Mouse (Mus musculus) hindbrain, embryonic 14.5 days (tissue): ENCODE data around the gene Haus3. TPM values are rescaled to one million over a fixed set of nuclear protein-coding genes. Genes with fewer than 3 reads are reported as not detected.

Source experiments
- ATAC-seq: fragments of 200-750 bp; cut with Nextera tagmentation; 2 replicates; pipeline ENCODE4 v1.8.0; 2017; ENCODE audit warnings: moderate number of reproducible peaks, mild to moderate bottlenecking, moderate TSS enrichment, moderate library complexity; ENCODE audit not compliant: low FRiP score
- DNase-seq: peaks from one replicate; pipeline ENCODE4 v3.0.0-alpha.2; 2015; ENCODE audit warnings: low spot score
- H3K27ac ChIP-seq: fragments of 300-500 bp; sonication (generic); 2 replicates; pipeline ENCODE4 v1.5.1; 2014; ENCODE audit warnings: mild to moderate bottlenecking, moderate library complexity
- H3K27me3 ChIP-seq: fragments of 300-500 bp; sonication (generic); 2 replicates; pipeline ENCODE4 v1.6.1; 2014; ENCODE audit warnings: mild to moderate bottlenecking, low read length, mixed read lengths; ENCODE audit not compliant: control insufficient read depth, insufficient read depth
- H3K36me3 ChIP-seq: fragments of 300-500 bp; sonication (generic); replicated peaks from 2 replicates; pipeline ENCODE4 v1.6.1; 2014; ENCODE audit not compliant: control insufficient read depth, insufficient read depth
- H3K4me1 ChIP-seq: fragments of 300-500 bp; sonication (generic); replicated peaks from 2 replicates; pipeline ENCODE4 v1.6.1; 2014; ENCODE audit warnings: antibody characterized with exemption, low read length, mixed read lengths; ENCODE audit not compliant: control insufficient read depth, insufficient read depth
- H3K4me2 ChIP-seq: fragments of 300-500 bp; sonication (generic); replicated peaks from 2 replicates; pipeline ENCODE4 v1.6.1; 2014; ENCODE audit warnings: mild to moderate bottlenecking, moderate library complexity
- H3K4me3 ChIP-seq: fragments of 300-500 bp; sonication (generic); replicated peaks from 2 replicates; pipeline ENCODE4 v1.5.1; 2014; ENCODE audit warnings: mild to moderate bottlenecking, low read length
- H3K9ac ChIP-seq: fragments of 300-500 bp; sonication (generic); 2 replicates; pipeline ENCODE4 v1.6.1; 2014
- H3K9me3 ChIP-seq: fragments of 300-500 bp; sonication (generic); 2 replicates; pipeline ENCODE4 v1.6.1; 2016; ENCODE audit warnings: low read length; ENCODE audit not compliant: control insufficient read depth
- WGBS: fragments of 180-500 bp; shearing (Covaris S2); extraction: QIAGEN DNeasy Blood & Tissue Kit; methylation state at CpG from one replicate; pipeline ENCODE4 v1.1.7; 2014; 5-methylcytosine and 5-hydroxymethylcytosine counted together
- polyA plus RNA-seq: library from polyadenylated mRNA; unstranded; fragments of >200 nt; fragmentation: Nextera tagmentation; extraction: Ambion mirVana; gene quantifications from 2 replicates; pipeline ENCODE4 v1.2.1, GENCODE M21; 2014

Haus3 gene
- polyA plus RNA-seq, 1 experiment from 2014 or later = 12.1 TPM

GRCm38 (mm10) chr5:34182486-34182885, 13.2 kb upstream of the Haus3 start:
- ATAC-seq = no peak
- H3K4me1 ChIP-seq = peaks cover 38% of the 10 kb centered on the region
- no peaks in the 10 kb centered on the region for H3K27me3 ChIP-seq
- no peaks in the 10 kb centered on the region for H3K9me3 ChIP-seq
- no peak overlapping the region for H3K4me3 ChIP-seq
- H3K27ac ChIP-seq = no peak overlapping the region
- no peak overlapping the region for H3K9ac ChIP-seq
- no peak for DNase-seq
- H3K4me2 ChIP-seq = no peak overlapping the region
- H3K36me3 ChIP-seq = peaks cover 58% of the 10 kb centered on the region
- WGBS = 80% methylated on average over 3 of the region's 3 CpGs

DNA sequence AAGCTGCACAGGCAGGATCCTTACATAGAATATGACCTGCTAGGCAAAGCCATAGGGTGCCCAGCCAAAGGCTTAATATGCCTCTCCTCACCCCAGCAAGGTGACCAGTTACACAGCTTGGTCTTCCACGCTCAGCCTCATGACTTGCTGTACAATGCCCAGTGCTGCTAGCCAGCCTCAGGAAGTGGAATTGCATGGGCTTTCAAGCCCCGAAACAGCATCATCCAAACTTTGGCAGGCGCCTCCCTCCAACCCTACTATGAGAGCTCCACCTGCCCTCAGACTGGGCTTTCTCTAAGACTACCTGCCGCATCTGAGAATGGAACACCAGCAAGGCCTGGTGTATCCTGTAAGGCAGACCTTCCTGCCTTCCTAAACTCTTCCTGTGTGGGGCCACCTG, 8.5 kb upstream of the Haus3 start:
- ATAC-seq (no peak), DNase-seq (no peak)
- H3K9ac ChIP-seq = no peak overlapping the region
- no peaks in the 10 kb centered on the region for H3K4me1 ChIP-seq
- WGBS = 89% methylated on average over 4 of the region's 4 CpGs
- H3K4me3 ChIP-seq = no peak overlapping the region
- peaks cover 96% of the 10 kb centered on the region for H3K36me3 ChIP-seq
- no peak overlapping the region for H3K4me2 ChIP-seq
- no peaks in the 10 kb centered on the region for H3K9me3 ChIP-seq
- no peak overlapping the region for H3K27ac ChIP-seq
- no peaks in the 10 kb centered on the region for H3K27me3 ChIP-seq

DNA sequence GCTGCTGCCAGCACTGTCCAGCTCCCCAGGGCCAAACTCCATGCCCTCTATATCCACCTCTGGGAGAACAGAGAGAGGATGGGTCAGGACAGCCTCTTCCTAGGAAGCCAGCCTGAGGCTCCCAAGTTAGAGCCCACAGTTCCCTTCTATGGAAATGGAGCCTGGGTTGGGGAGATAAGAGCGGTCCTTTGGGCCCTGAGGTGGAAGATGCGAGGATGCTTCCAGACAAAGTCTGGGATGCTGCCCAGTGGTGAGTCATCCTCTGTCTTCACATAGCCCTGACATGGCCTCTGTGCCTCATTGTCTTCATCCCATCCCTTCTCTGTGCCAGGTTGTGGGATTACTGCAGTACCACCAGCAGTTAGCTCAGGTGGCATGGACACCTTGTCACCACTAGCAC, 7.8 kb upstream of the Haus3 start:
- DNase-seq = no peak
- Histone ChIP-seq H3K9me3 (no peaks in the 10 kb centered on the region), H3K4me1 (no peaks in the 10 kb centered on the region), H3K4me2 (no peak overlapping the region), H3K4me3 (no peak overlapping the region), H3K36me3 (peaks cover 88% of the 10 kb centered on the region), H3K27ac (no peak overlapping the region), H3K27me3 (no peaks in the 10 kb centered on the region), H3K9ac (no peak overlapping the region)
- WGBS = 100% methylated on average over 2 of the region's 2 CpGs
- no peak for ATAC-seq

- Histone ChIP-seq H3K4me2 (no peak overlapping the region), H3K9ac (no peak overlapping the region), H3K36me3 (peaks cover 84% of the 10 kb centered on the region), H3K27ac (no peak overlapping the region), H3K4me3 (no peak overlapping the region), H3K4me1 (no peaks in the 10 kb centered on the region), H3K9me3 (no peaks in the 10 kb centered on the region), H3K27me3 (no peaks in the 10 kb centered on the region)
- WGBS = 66% methylated on average over 10 of the region's 10 CpGs
- ATAC-seq (no peak), DNase-seq (no peak)
Observed at GRCm38 (mm10) chr5:34176691-34177090, 7.4 kb upstream of the Haus3 start.

GRCm38 (mm10) chr5:34175403-34175694, 6.0 kb upstream of the Haus3 start:
- Histone ChIP-seq H3K9ac (no peak overlapping the region), H3K36me3 (peaks cover 73% of the 10 kb centered on the region), H3K27ac (no peak overlapping the region), H3K4me3 (no peak overlapping the region), H3K4me2 (no peak overlapping the region), H3K9me3 (no peaks in the 10 kb centered on the region), H3K27me3 (no peaks in the 10 kb centered on the region), H3K4me1 (no peaks in the 10 kb centered on the region)
- WGBS = 22% methylated on average over 5 of the region's 5 CpGs
- no peak for DNase-seq
- no peak for ATAC-seq

- no peak overlapping the region for H3K4me2 ChIP-seq
- no peak for DNase-seq
- no peak overlapping the region for H3K27ac ChIP-seq
- no peak overlapping the region for H3K9ac ChIP-seq
- WGBS = 71% methylated on average over 5 of the region's 5 CpGs
- H3K4me1 ChIP-seq = 0 out of 2 replicates have a peak, but pooled peaks cover 5% of the 10 kb centered on the region
- no peaks in the 10 kb centered on the region for H3K27me3 ChIP-seq
- H3K9me3 ChIP-seq = no peaks in the 10 kb centered on the region
- H3K36me3 ChIP-seq = peaks cover 67% of the 10 kb centered on the region
- no peak for ATAC-seq
- no peak overlapping the region for H3K4me3 ChIP-seq
Observed at GRCm38 (mm10) chr5:34174550-34175402, 5.4 kb upstream of the Haus3 start.

DNA sequence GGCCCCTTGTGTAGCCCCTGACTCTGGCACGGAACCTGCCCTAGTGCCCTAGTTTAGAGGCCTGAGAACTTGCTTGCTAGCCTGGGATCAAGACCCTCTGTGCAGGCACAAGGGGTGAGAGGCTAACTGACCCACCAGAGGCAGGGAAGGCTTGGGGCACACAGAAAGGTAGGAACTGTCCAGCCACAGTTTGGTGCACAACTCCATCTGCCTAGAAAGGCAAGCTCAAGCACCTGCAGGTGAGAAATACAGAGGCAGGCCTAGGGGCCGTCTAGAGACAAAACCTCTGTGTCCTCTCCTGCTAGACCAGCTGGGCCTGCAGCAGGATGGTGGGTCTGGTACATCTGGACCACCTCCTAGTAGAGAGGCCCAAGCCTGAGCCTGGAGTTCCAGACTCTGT, 4.7 kb upstream of the Haus3 start:
- no peaks in the 10 kb centered on the region for H3K27me3 ChIP-seq
- H3K4me1 ChIP-seq = 0 out of 2 replicates have a peak, but pooled peaks cover 7% of the 10 kb centered on the region
- no peak overlapping the region for H3K4me2 ChIP-seq
- H3K36me3 ChIP-seq = peaks cover 60% of the 10 kb centered on the region
- no peak for ATAC-seq
- no peak overlapping the region for H3K4me3 ChIP-seq
- H3K9ac ChIP-seq = no peak overlapping the region
- 89% methylated on average over 2 of the region's 2 CpGs for WGBS
- H3K9me3 ChIP-seq = no peaks in the 10 kb centered on the region
- H3K27ac ChIP-seq = no peak overlapping the region
- DNase-seq = no peak

- no peak overlapping the region for H3K27ac ChIP-seq
- peaks cover 29% of the 10 kb centered on the region for H3K36me3 ChIP-seq
- no peak for DNase-seq
- 83% methylated on average over 4 of the region's 4 CpGs for WGBS
- H3K4me1 ChIP-seq = peaks cover 19% of the 10 kb centered on the region; the same call in 1 of the 2 replicates
- H3K27me3 ChIP-seq = no peaks in the 10 kb centered on the region
- no peak for ATAC-seq
- H3K4me2 ChIP-seq = no peak overlapping the region
- no peak overlapping the region for H3K9ac ChIP-seq
- no peaks in the 10 kb centered on the region for H3K9me3 ChIP-seq
- H3K4me3 ChIP-seq = no peak overlapping the region
Observed at GRCm38 (mm10) chr5:34170726-34171125, 1.4 kb upstream of the Haus3 start.

DNA sequence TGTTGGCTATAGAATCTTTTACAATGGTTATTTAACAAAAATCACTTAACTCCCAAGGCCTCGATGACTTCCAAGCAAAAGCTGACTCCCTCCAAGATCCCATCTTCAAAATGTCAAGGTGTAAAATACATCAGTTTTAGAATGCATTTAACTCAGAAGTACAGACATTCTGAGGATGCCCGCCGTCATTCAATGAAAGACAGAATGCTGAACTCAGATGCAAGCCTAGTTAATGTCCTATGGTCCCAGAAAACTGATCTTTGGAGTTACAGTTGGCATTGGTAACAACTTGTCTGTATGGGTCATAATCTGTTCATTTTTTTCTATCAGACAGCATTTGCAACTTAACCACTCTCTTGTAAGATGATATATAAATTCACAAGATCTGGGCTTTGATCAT, 627 bp upstream of the Haus3 start:
- Histone ChIP-seq H3K36me3 (peaks cover 21% of the 10 kb centered on the region), H3K4me2 (peak overlapping the region; percentile 58), H3K4me3 (peak overlapping the region; percentile 72), H3K4me1 (peaks cover 19% of the 10 kb centered on the region; the same call in 1 of the 2 replicates), H3K9me3 (no peaks in the 10 kb centered on the region), H3K27ac (peak overlapping the region; percentile 86), H3K9ac (peak overlapping the region; percentile 51), H3K27me3 (no peaks in the 10 kb centered on the region)
- 87% methylated on average over 3 of the region's 3 CpGs for WGBS
- DNase-seq = no peak
- ATAC-seq = no peak
